Mouse (Mus musculus) lung, postnatal 0 days (tissue): ENCODE data around the gene Kmt2e.

ENCODE experiments used
- CTCF ChIP-seq: IDR thresholded peaks from 2 replicates; pipeline ENCODE4 v1.5.1; 2016; ENCODE audit warnings: antibody characterized with exemption, mild to moderate bottlenecking
- EP300 ChIP-seq: IDR thresholded peaks from 2 replicates; pipeline ENCODE4 v1.6.1; 2016; ENCODE audit warnings: antibody characterized with exemption, mild to moderate bottlenecking, control low read depth

DNA sequence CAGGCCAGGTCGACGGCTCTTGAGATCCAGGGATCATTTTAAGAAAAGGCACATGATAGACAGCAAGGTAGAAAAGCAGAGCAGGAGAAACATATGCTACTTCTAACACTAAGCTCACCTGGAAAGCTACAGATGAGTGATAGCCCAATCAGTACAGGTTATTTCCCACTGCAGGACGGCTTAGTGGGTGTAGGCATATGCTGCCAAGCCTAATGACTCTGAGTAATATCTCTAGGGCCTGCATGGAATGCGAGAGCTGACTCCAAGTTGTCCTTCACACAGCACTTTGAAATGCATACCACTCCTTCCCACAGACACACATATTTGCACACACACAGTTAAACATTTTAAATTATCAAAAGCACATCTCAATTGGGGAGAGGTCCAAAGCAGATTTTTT lies 55.0 kb downstream of the Kmt2e start:
- no peak for TF ChIP-seq CTCF
- peak; percentile 49 for TF ChIP-seq EP300
